Mouse (Mus musculus) cerebellum, postnatal 14 days (tissue): ENCODE results near the gene Col28a1.

ENCODE experiments used
- DNase-seq, 2 experiments: peaks; one replicate each; pipeline ENCODE4 v3.0.0; 2021; ENCODE audit warnings: mixed read lengths in 2 of 2

Col28a1 gene

GRCm38 (mm10) chr6:7982958-7983645 lies 209.3 kb downstream of the Col28a1 start:
- DNase-seq = peak; percentile 6 to 16

GRCm38 (mm10) chr6:7971020-7971760 lies 221.2 kb downstream of the Col28a1 start:
- DNase-seq = no peak

GRCm38 (mm10) chr6:7969376-7969775 lies 223.0 kb downstream of the Col28a1 start:
- DNase-seq = no peak

- DNase-seq = no peak
These were observed 226.4 kb downstream of the Col28a1 start for GRCm38 (mm10) chr6:7965833-7966522.

DNA sequence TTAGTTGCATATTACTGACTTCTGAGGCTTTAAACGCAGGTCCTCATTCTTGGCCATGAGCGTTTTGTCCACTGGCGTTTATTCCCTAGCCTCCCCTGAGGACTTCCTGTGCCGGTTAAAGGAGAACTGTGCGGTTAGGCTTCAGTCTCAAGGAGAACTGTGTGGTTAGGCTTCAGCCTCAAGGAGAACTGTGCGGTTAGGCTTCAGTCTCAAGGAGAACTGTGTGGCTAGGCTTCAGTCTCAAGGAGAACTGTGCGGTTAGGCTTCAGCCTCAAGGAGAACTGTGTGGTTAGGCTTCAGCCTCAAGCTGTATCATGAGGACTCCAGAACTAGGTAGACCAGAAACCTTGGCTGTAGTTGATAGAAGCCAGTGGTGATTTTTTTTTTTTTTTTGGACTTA lies 229.7 kb downstream of the Col28a1 start:
- no peak for DNase-seq

DNA sequence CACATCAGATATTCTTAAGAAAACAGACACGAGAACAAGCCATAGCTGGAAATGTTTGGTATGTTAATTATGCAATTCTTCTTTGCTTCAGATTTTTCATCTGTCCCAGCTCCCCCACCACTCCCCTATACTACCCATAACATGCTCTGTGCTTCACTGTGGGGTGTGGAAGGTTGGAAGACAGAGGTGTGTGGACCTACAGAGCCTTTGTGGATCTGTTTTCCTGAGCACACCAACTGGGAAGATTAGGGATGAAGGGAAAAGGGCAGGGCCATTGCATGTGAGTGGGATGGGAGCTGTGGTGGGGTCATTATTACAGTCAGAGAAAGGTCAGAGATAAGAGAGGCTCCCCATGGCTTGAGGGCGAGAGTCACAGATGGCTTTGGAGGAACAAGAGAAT lies 240.2 kb downstream of the Col28a1 start:
- no peak for DNase-seq

GRCm38 (mm10) chr6:7951778-7952177 lies 240.6 kb downstream of the Col28a1 start:
- DNase-seq = no peak
